Mouse (Mus musculus) bone marrow macrophage, adult 2 months (primary cell): ENCODE results near the gene Myh1.

Experiments used
- CTCF ChIP-seq: IDR thresholded peaks from 2 replicates; pipeline ENCODE4 v1.5.1; 2012; ENCODE audit warnings: low read depth, mild to moderate bottlenecking, low read length, moderate library complexity
- POLR2A ChIP-seq: IDR thresholded peaks from 2 replicates; pipeline ENCODE4 v1.6.1; 2012; ENCODE audit warnings: mild to moderate bottlenecking, low read depth, low read length, borderline replicate concordance

DNA sequence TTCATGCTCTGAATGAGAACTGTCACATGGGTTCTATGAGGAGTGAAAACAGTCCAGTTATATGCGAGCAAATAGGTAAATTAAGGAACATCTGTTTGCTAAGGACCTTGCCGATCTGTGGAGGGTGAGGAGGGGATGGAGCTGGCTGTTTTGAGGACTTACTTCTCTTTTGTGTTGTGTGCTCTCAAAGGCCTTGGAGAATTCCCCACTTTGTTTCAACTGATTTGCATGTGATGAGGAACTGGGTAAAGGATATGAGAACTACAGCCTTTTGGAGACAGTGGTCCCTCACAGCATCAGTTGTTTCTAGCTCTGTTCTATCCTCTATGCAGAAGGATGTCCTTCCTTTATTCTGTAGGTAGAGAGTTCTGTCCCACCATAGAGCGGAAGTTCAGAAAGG is 39.7 kb upstream of the Myh1 start:
- TF ChIP-seq CTCF (no peak), POLR2A (no peak)
